Mouse (Mus musculus) heart, embryonic 13.5 days (tissue): ENCODE measurements around the gene Fam129b. TPM values are rescaled to one million over a fixed set of nuclear protein-coding genes. Genes with fewer than 3 reads are reported as not detected.
A peak's percentile ranks its signal among the peaks of the same experiment; 100 is the strongest.

Source experiments
- ATAC-seq: fragments of 200-750 bp; cut with Nextera tagmentation; 2 replicates; pipeline ENCODE4 v1.8.0; 2017; ENCODE audit warnings: moderate TSS enrichment; ENCODE audit not compliant: insufficient number of reproducible peaks, low FRiP score, low TSS enrichment; ENCODE audit errors: extremely low read depth
- H3K27ac ChIP-seq: fragments of 300-500 bp; sonication (generic); replicated peaks from 2 replicates; pipeline ENCODE4 v1.5.1; 2015; ENCODE audit warnings: moderate library complexity, mild to moderate bottlenecking, inconsistent platforms
- H3K27me3 ChIP-seq: fragments of 300-500 bp; sonication (generic); replicated peaks from 2 replicates; pipeline ENCODE4 v1.6.1; 2015; ENCODE audit warnings: mild to moderate bottlenecking, inconsistent platforms
- H3K36me3 ChIP-seq: fragments of 300-500 bp; sonication (generic); 2 replicates; pipeline ENCODE4 v1.6.1; 2015; ENCODE audit warnings: mild to moderate bottlenecking, inconsistent platforms
- H3K4me1 ChIP-seq: fragments of 300-500 bp; sonication (generic); 2 replicates; pipeline ENCODE4 v1.6.1; 2015; ENCODE audit warnings: inconsistent platforms
- H3K4me2 ChIP-seq: fragments of 300-500 bp; sonication (generic); 2 replicates; pipeline ENCODE4 v1.6.1; 2015; ENCODE audit warnings: inconsistent platforms, mild to moderate bottlenecking, moderate library complexity
- H3K4me3 ChIP-seq: fragments of 300-500 bp; sonication (generic); 2 replicates; pipeline ENCODE4 v1.5.1; 2015; ENCODE audit warnings: moderate library complexity, mild to moderate bottlenecking, inconsistent platforms
- H3K9ac ChIP-seq: fragments of 300-500 bp; sonication (generic); 2 replicates; pipeline ENCODE4 v1.6.1; 2015; ENCODE audit warnings: inconsistent platforms, mild to moderate bottlenecking, moderate library complexity
- H3K9me3 ChIP-seq: fragments of 300-500 bp; sonication (generic); 2 replicates; pipeline ENCODE4 v1.6.1; 2016; ENCODE audit warnings: inconsistent platforms
- WGBS: fragments of 180-500 bp; shearing (Covaris S2); methylation state at CpG from one replicate; pipeline ENCODE4 v1.1.7; 2015; ENCODE audit warnings: mixed read lengths; 5-methylcytosine and 5-hydroxymethylcytosine counted together
- polyA plus RNA-seq: library from polyadenylated mRNA; unstranded; fragments of >200 nt; fragmentation: Nextera tagmentation; extraction: Ambion mirVana; gene quantifications from 2 replicates; pipeline ENCODE4 v1.2.1, GENCODE M21; 2015

The Fam129b gene
- polyA plus RNA-seq, 1 experiment from 2014 or later: 46.4 TPM

GRCm38 (mm10) chr2:32878396-32878795 lies 2.5 kb downstream of the Fam129b start:
- 73% methylated on average over 3 of the region's 3 CpGs for WGBS
- peak overlapping the region; percentile 97 for H3K27ac ChIP-seq

GRCm38 (mm10) chr2:32879593-32879992 lies 3.7 kb downstream of the Fam129b start:
- no peaks in the 10 kb centered on the region for H3K27me3 ChIP-seq
- H3K9me3 ChIP-seq: no peaks in the 10 kb centered on the region
- H3K4me3 ChIP-seq: 0 out of 2 replicates have a peak overlapping the region, but pooled peaks have one; percentile 75
- WGBS: 66% methylated on average over 5 of the region's 5 CpGs
- peaks cover 87% of the 10 kb centered on the region for H3K4me1 ChIP-seq
- no peaks in the 10 kb centered on the region for H3K36me3 ChIP-seq
- no peak for ATAC-seq
- peak overlapping the region; percentile 93 for H3K9ac ChIP-seq
- H3K27ac ChIP-seq: peak overlapping the region; percentile 97
- peak overlapping the region; percentile 82 for H3K4me2 ChIP-seq

More at GRCm38 (mm10) chr2:32878396-32878795, 2.5 kb downstream of the Fam129b start:
- peak overlapping the region; percentile 82 for H3K4me2 ChIP-seq
- H3K9ac ChIP-seq: peak overlapping the region; percentile 93
- H3K9me3 ChIP-seq: no peaks in the 10 kb centered on the region
- peak overlapping the region; percentile 75 for H3K4me3 ChIP-seq
- no peaks in the 10 kb centered on the region for H3K27me3 ChIP-seq
- no peaks in the 10 kb centered on the region for H3K36me3 ChIP-seq
- H3K4me1 ChIP-seq: peaks cover 87% of the 10 kb centered on the region
- ATAC-seq: no peak

DNA sequence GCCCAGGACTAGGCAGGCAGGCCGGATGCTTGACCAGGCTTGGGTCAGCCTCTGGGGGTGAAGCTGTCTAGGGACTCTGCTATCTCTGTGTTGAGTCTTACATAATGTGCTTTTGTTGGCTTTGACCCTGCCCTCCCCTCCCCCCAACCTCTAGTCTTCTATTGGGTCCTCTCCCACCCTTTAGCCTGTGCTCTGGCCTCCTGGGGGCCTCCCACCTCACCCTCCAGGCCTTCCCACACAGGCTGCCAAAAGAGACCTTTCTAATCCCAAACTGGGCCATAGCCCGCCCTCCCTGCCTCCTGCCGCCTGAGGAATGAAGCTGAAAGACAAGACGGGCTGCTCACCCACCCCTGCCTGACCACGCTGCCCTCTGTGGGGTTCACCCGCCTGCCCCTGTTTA lies 5.1 kb downstream of the Fam129b start:
- H3K27ac ChIP-seq: peak overlapping the region; percentile 97
- no peak overlapping the region for H3K4me3 ChIP-seq
- peak overlapping the region; percentile 71 for H3K9ac ChIP-seq
- no peak for ATAC-seq
- H3K4me2 ChIP-seq: peak overlapping the region; percentile 55
- no peaks in the 10 kb centered on the region for H3K27me3 ChIP-seq
- H3K36me3 ChIP-seq: no peaks in the 10 kb centered on the region
- WGBS: 48% methylated on average over 6 of the region's 6 CpGs
- H3K4me1 ChIP-seq: peaks cover 93% of the 10 kb centered on the region
- no peaks in the 10 kb centered on the region for H3K9me3 ChIP-seq

DNA sequence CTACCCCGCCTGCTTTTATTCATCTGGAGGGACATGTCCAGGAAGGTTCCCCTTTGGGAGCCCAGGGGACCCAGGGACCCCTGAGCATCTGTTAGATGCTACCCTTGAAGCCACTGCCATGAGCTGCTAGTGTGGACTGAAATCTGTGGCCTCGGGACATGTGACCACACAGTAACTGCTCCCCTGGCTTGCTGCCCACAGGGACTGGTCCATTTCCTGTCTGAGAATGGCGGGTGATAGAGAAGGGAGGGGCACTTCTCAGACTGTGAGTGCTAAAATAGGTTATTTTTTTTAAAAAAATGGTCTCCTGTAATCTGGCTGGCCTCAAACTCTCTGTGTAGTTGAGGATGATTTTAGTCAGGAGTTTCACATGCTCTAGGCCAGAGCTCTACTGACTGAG lies 5.8 kb downstream of the Fam129b start:
- Histone ChIP-seq H3K9ac (peak overlapping the region; percentile 71), H3K4me2 (peak overlapping the region; percentile 55), H3K27ac (peak overlapping the region; percentile 97), H3K36me3 (no peaks in the 10 kb centered on the region), H3K9me3 (no peaks in the 10 kb centered on the region), H3K4me1 (peaks cover 99% of the 10 kb centered on the region), H3K27me3 (no peaks in the 10 kb centered on the region), H3K4me3 (no peak overlapping the region)
- peak; percentile 7; the same call in 1 of the 2 replicates for ATAC-seq
- WGBS: 20% methylated on average over 3 of the region's 3 CpGs

- H3K9ac ChIP-seq: peak overlapping the region; percentile 73
- peak overlapping the region; percentile 97 for H3K27ac ChIP-seq
- H3K36me3 ChIP-seq: no peaks in the 10 kb centered on the region
- H3K9me3 ChIP-seq: no peaks in the 10 kb centered on the region
- peaks cover 100% of the 10 kb centered on the region for H3K4me1 ChIP-seq
- H3K27me3 ChIP-seq: no peaks in the 10 kb centered on the region
- peak overlapping the region; percentile 11; the same call in 1 of the 2 replicates for H3K4me3 ChIP-seq
- ATAC-seq: no peak
- H3K4me2 ChIP-seq: peak overlapping the region; percentile 55
- 30% methylated on average over 11 of the region's 21 CpGs for WGBS
These were observed 6.5 kb downstream of the Fam129b start for GRCm38 (mm10) chr2:32882283-32883043.

DNA sequence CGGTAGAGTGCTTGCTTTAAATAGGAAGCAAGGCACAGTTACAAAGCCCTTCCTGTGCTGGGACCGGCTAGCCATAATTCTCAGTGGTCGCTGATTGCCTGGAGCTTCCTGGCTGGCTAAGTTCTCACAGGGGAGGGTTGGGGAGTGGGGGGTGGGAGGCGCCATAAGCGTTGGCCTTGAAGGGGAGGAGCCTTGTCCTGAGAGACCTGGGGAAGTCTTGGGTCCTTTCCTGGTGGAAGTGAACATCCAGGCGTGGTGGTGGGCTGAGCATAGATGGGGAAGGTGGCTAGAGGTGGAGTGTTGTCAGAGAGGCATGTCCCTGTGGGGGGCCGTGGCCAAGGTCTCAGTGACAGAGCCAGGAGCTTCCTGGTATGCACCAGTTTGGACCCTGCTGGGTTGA lies 8.8 kb downstream of the Fam129b start:
- no peak for ATAC-seq
- Histone ChIP-seq H3K4me1 (peaks cover 100% of the 10 kb centered on the region), H3K4me3 (no peak overlapping the region), H3K27me3 (no peaks in the 10 kb centered on the region), H3K27ac (peak overlapping the region; percentile 97), H3K4me2 (peak overlapping the region; percentile 46), H3K36me3 (no peaks in the 10 kb centered on the region), H3K9me3 (no peaks in the 10 kb centered on the region), H3K9ac (peak overlapping the region; percentile 45)
- WGBS: 14% methylated on average over 7 of the region's 7 CpGs

- Histone ChIP-seq H3K4me3 (no peak overlapping the region), H3K9me3 (no peaks in the 10 kb centered on the region), H3K27ac (peak overlapping the region; percentile 98), H3K4me1 (peaks cover 96% of the 10 kb centered on the region), H3K27me3 (no peaks in the 10 kb centered on the region), H3K9ac (peak overlapping the region; percentile 82), H3K36me3 (peaks cover 9% of the 10 kb centered on the region), H3K4me2 (peak overlapping the region; percentile 59)
- 6% methylated on average over 9 of the region's 9 CpGs for WGBS
- no peak for ATAC-seq
These were observed 12.1 kb downstream of the Fam129b start for GRCm38 (mm10) chr2:32888029-32888428.

DNA sequence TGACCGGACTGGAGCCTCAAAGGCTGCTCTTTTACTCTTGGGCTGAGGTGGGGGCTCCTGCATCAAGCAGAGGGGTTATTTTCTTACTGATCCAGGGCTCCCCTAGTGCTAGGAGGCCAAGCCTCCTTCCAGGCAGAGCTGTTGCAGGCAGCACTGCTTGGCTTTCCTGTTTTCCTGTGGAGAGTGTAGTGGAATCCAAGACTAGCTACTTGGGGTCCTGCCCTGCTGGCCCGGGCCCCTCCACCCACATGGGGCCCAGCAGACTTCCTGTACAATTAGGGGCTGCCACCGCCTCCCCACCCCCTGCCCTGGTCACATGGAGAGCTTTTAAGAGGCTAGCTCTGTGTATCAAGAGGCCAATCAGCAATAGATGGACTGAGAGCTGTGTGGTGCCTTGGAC lies 12.6 kb downstream of the Fam129b start:
- H3K4me1 ChIP-seq: peaks cover 94% of the 10 kb centered on the region
- peak overlapping the region; percentile 82 for H3K9ac ChIP-seq
- 15% methylated on average over 3 of the region's 3 CpGs for WGBS
- peak overlapping the region; percentile 98 for H3K27ac ChIP-seq
- no peak overlapping the region for H3K4me3 ChIP-seq
- H3K27me3 ChIP-seq: no peaks in the 10 kb centered on the region
- ATAC-seq: no peak
- H3K36me3 ChIP-seq: peaks cover 14% of the 10 kb centered on the region
- no peaks in the 10 kb centered on the region for H3K9me3 ChIP-seq
- H3K4me2 ChIP-seq: peak overlapping the region; percentile 59

GRCm38 (mm10) chr2:32890280-32890679 lies 14.4 kb downstream of the Fam129b start:
- Histone ChIP-seq H3K9ac (0 out of 2 replicates have a peak overlapping the region, but pooled peaks have one; percentile 82), H3K4me1 (peaks cover 90% of the 10 kb centered on the region), H3K36me3 (peaks cover 27% of the 10 kb centered on the region), H3K27ac (peak overlapping the region; percentile 98), H3K27me3 (no peaks in the 10 kb centered on the region), H3K4me2 (no peak overlapping the region), H3K9me3 (no peaks in the 10 kb centered on the region), H3K4me3 (no peak overlapping the region)
- ATAC-seq: no peak
- WGBS: 76% methylated on average over 3 of the region's 3 CpGs

- no peak for ATAC-seq
- H3K9me3 ChIP-seq: no peaks in the 10 kb centered on the region
- WGBS: 26% methylated on average over 9 of the region's 9 CpGs
- H3K9ac ChIP-seq: 0 out of 2 replicates have a peak overlapping the region, but pooled peaks have one; percentile 21
- H3K4me3 ChIP-seq: no peak overlapping the region
- H3K27ac ChIP-seq: peak overlapping the region; percentile 40
- peaks cover 90% of the 10 kb centered on the region for H3K4me1 ChIP-seq
- no peaks in the 10 kb centered on the region for H3K27me3 ChIP-seq
- H3K36me3 ChIP-seq: peaks cover 27% of the 10 kb centered on the region
- H3K4me2 ChIP-seq: no peak overlapping the region
These were observed 15.4 kb downstream of the Fam129b start for GRCm38 (mm10) chr2:32891278-32891677.

- H3K9me3 ChIP-seq: no peaks in the 10 kb centered on the region
- no peak overlapping the region for H3K27ac ChIP-seq
- no peak overlapping the region for H3K4me3 ChIP-seq
- ATAC-seq: no peak
- H3K4me2 ChIP-seq: no peak overlapping the region
- no peak overlapping the region for H3K9ac ChIP-seq
- peaks cover 27% of the 10 kb centered on the region for H3K36me3 ChIP-seq
- no peaks in the 10 kb centered on the region for H3K27me3 ChIP-seq
- WGBS: 72% methylated on average over 14 of the region's 14 CpGs
- H3K4me1 ChIP-seq: peaks cover 90% of the 10 kb centered on the region
These were observed 16.6 kb downstream of the Fam129b start for GRCm38 (mm10) chr2:32892490-32892889.

- Histone ChIP-seq H3K9me3 (no peaks in the 10 kb centered on the region), H3K27me3 (no peaks in the 10 kb centered on the region), H3K4me3 (no peak overlapping the region), H3K4me2 (no peak overlapping the region), H3K27ac (no peak overlapping the region), H3K9ac (no peak overlapping the region), H3K4me1 (peaks cover 89% of the 10 kb centered on the region), H3K36me3 (peaks cover 27% of the 10 kb centered on the region)
- ATAC-seq: no peak
- 57% methylated on average over 2 of the region's 2 CpGs for WGBS
These were observed 18.2 kb downstream of the Fam129b start for GRCm38 (mm10) chr2:32894097-32894496.
